Mouse (Mus musculus): ENCODE measurements around the gene Dffa.

DNA sequence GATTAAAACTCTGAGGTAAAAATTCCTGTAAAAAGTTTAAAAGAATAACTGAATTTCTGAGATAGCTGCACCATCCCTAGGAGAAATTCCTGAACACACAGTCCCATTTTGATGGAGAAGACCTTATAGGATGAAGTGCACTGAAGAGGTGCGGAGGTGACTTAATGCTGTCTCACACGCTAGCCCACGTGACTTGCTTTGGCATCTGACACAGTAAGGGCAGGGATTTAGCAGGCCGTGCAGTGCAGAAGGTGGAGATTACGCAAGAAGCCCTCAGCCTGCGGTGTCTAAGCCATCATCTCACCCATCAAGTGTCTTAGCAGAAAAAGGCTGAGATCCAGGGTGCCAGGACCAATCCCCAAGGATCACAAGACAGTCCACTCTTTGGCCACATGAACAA is 57.2 kb downstream of the Dffa start:
- TF ChIP-seq CTCF (IDR thresholded peaks at IDR 0.05; ENCODE audit: control insufficient read depth, insufficient read depth, low read length) (no peak), POLR2A (IDR thresholded peaks at IDR 0.05; ENCODE audit: borderline replicate concordance, control insufficient read depth, low read depth, low read length) (no peak)

All from bone marrow, adult 2 months (tissue).